Mouse (Mus musculus): Measurements from ENCODE around the gene Mapkapk3. TPM values are rescaled to one million over a fixed set of nuclear protein-coding genes. Genes with fewer than 3 reads are reported as not detected.

The Mapkapk3 gene
- total RNA-seq, 2 experiments from 2014 or later, result 53.7 to 54.3 TPM

DNA sequence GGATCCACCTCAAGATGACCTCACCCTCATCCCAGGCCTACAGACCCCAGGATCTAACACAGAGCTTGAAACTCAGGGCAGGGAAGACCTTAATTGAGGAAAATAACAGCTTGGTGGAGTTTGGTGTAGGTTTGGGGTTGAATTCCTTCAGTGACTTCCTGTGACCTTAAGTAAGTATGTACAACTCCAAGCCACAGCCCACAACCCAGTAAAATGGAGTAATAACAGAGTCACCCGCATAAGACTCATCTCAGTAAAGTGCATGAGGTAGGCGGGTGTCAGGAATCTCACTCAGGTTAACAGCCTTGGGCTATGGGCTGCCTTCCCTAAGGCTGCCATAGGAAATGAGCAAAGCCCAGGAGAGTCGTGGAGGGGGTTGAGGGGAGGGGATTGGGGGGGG, 24.9 kb downstream of the Mapkapk3 start:
- DNase-seq, result no peak

DNA sequence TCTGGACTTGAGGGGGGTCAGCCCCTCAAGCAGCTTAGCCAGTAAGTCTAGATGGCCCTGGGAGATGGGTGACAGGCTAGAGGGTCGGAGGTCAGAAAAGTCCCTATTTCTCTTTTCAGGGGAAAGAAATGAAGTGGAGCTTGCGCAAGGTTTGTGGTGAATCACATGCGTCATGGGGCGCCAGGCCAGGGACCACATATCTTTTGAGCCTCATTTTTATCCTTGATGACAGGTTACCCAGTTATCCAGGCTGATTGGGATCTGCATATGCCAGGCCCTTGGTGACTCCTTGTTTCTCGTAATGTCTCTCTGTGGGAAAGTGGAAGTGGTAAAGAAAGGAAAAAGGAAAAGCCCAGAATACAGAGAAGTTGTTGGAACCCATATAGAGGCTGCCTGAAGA, 25.8 kb downstream of the Mapkapk3 start:
- peak; percentile 77 to 88 for DNase-seq

DNA sequence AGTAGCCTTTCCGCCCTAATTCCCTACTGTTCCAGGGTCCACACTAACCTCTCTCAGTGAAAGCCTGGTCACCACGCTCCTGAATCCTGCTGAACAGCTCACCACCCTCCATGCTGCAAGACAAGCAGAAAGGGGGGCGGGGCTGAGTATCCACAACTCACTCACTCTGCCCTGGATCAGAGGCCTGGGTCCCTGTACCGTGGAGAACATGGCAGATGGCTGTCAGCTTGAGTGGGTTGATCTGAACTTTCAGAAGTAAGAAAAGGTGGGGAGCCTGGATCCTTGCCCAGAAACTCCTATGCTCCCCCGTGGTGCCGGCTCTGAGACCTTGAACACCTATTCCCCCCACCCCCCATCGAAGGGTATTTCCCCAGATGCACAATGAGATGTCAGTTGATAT, 27.3 kb downstream of the Mapkapk3 start:
- DNase-seq, result no peak

DNA sequence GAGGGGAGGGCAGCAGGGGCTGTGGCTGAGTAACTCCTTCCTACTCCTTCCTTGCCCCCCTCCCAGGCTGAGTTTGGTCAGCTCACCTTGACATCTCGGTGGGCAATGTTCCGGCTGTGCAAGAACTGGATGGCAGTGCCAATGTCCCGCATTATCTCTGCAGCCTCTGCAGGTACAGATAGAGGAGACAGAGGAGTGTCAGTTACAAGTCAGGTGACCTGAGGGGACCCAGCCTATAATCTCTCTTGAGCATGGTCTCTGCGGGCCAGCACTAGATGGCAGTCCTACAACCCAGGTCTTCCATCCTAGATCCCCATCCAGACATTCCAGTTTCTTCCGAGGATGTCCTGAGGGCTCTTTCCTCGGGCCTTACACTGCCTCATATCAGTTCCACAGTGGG, 27.9 kb downstream of the Mapkapk3 start:
- no peak for DNase-seq

DNA sequence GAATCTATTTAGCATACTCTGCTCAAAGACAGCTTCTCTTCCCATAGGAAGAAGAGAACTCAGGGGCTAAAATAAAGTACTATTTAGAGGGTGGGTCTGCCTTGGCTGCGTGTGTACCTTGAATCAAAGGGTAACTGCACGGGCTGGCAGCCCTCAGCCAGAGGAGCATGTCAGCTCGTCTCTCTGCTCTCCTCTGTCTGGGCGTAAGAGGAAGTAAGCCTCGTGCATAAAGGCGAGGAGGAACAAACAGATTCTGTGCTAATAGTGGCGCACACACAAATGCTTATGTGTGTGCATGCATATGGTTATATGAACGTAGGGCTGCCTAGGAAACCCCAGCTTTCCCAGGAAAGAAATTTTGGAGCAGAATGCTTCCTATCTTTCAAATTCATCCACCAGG, 28.8 kb downstream of the Mapkapk3 start:
- DNase-seq, result no peak

DNA sequence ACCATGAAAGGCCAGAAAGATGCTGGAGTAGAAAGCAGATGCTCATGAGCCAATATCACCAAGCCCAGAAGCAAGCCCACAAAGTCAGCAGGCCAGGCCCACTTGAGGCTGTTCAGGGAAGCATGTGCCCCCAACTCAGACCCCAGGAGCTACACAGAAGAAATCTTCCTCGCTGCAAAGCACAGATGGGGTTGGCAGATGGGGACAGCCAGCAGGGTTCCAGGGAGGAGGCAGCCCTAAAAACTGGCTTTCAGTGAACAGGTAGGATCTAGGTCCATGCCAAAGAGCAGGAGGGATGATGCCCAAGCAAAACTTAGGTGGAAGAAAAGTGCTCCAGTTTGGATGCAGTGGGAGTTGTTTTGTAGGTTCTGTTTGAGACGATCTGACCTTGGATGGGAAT, 29.2 kb downstream of the Mapkapk3 start:
- no peak for DNase-seq

DNA sequence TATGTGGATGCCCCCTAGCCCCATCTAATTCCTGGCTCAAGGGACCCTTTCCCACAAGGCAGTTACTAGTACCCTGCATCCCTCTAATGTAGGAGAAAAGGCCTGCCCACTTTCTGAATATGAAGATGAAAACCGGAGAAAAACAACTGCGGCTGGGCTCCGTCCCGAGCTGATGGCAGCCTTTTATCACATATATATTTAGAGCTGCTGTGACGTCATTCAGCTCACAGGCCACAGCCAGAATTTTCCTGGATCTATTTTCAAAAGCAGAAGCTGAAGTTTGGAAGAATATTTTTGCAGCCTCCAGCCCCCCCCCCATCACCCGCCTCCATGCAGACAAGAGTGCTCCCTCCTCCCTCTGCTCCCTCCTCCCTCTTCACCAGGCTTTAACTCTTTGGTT, 30.1 kb downstream of the Mapkapk3 start:
- no peak for DNase-seq

DNA sequence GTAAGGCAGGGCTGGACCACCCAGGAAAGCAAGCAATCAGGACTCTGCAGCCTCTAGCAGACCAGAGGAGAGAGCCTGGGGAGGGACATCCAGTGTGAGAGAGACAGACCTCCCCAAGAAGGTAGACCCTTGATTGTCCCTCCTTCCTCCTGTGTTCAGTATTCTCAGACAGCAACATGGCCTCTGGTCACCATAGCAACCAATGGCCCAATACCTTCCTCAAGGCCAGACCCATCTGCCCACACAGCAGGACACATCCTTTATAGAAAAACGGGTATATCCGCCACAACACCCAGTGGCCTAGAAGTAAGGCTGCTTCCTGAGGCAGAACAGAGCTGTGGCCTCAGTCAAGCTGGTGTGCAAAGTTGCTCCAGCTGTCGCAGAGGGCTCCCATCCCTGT, 34.1 kb downstream of the Mapkapk3 start:
- DNase-seq, result no peak

DNA sequence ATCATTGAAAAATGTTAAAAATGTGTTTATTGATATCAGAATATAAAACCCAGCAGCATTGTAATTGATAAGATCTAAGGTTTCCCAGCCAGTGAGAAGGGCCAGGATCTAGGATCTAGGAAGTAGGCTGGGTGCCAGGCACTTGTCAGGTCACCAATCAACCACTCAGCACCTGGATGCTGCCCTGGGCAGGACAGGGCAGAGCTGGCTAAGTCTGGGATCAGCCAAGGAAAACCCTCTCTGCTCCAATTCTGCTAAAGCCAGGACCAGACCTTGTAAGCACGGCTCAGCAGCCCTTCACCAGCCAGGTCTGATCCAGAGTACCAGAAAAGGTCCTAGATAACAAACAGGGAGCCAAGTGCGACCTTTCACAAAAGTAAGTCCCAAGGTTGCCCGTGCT, 34.8 kb downstream of the Mapkapk3 start:
- no peak for DNase-seq

DNA sequence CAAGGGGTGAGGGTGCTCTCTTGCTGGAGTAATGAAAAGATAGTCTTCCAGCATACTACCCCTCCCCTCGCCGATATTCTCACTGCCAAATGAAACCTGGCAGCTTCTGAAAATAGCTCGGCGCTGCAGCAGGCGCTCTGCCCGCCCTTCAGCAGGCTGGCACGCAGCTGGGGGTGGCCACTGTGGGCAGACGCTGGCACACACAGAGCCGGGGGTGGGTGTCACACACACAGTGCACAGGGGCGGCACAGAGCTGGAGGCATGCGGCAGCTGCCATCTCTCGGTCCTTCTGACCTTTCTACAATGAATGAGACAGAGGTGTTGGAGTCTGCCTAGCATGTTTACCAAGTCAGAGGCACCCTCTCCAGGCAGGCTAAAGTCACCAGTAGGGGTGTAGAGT, 35.2 kb downstream of the Mapkapk3 start:
- peak; percentile 36 to 56 for DNase-seq

DNA sequence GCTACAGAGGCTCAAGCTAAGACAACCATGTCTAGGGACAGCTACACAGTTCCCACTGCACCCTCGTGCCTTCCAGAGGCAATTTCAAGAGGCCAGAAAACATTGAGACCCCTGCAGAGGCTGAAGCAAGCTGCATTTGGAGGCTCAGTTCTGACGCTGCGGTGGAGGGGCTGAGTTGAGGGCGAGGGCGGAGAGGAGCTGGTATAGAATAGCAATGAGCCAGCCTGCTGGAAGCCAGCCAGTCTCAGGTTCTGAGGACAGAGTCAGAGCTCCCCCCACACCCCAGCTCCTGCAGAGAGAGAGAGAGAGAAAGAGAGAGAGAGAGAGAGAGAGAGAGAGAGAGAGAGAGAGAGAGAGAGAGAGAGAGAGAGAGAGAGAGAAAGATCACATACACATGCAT, 37.5 kb downstream of the Mapkapk3 start:
- DNase-seq, result no peak

DNA sequence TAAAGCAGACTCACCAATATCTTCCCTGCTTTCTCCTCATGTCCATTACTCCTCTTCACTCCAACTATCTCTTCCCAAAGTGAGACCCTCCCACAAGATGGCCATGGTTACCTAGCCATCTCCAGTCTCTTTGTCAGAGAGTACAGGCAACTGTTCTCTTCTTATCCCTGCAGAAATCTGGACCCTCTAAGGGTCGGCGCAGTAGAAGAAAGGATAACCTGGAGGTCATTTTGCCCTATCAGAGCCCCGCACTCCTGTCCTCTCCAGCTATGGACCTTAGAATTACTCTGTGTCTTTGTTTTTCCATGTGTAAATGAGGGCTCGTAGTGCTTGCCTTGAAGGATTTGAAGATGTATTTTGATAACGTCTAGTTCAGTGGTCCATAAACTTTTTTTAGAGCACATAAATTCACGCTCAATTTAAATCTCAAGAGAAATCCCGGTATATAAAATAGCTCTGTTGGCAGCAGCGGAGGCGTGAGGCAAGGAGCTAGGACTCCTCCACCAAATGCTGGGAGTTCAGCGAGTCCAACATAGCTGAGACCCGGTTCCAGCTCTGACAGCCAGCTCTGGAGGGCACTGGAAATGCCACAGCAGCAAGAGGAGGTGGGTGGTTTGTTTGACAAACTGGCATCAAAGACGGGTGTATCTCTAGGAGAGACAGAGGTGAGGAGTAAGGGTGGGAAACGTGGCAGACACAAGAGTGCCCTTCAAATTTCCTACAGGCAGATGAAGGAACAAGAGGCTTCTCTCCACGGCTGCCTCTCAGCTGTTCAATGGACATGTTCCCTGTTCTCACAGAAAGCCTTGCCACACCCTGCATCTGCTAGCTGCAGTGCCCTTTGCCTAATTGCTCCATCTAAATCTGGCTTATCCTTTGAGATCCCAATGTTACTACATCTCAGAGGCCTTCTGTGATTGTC, 39.0 kb downstream of the Mapkapk3 start:
- DNase-seq, result no peak

DNA sequence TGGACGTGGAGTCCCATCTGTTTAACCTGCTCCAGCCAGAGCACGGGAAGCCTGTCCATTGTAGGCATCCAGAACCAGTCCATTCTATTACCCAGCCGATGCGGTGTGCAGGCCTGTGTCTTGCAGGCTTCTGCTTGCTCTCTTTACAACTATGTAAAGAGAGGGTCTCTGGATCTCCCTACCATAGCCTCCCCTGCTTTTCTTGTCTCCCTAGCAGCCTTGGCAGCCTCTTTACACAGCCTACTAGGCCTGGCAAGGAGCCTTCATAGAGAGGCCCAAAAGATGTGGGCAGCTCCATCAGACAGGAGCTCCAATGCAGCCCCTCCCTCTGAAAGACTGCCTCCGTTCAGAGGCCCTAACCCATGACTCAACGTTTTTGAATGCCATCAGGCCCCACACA, 40.5 kb downstream of the Mapkapk3 start:
- no peak for DNase-seq

DNA sequence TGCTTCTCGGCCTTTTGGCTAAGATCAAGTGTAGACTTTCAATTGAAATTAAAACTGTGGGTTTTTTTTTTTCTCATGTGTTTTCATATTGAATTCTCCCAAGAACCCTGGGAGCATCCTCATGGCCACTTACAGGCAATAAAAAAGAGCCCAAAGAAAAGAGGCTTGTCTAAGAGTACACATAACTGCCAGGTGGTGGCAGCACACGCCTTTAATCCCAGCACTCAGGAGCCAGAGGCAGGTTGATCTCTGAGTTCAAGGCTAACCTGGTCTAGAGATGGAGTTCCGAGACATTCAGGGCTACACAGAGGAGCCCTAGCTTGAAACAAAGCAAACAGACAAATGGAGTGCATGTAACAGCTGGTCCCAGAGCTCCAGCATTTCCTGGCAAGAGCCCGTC, 43.5 kb downstream of the Mapkapk3 start:
- peak in 1 of 2 experiments; percentile 48 for DNase-seq

DNA sequence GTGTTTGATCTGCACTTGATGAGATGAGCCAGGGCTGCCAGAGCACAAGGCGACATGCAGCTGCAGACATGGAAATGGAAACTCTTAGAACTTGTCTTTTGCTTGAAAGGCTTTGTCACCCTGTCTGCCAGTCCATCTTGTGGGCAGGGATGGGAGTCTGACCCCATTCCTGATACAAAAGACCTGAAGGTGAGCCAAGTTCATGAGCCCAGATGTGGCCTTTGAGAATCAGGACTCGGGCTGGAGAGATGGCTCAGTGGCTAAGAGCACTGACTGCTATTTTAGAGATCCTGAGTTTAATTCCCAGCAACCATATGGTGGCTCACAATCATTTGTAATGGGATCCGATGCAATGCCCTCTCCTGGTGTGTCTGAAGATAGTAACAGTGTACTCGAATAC, 44.4 kb downstream of the Mapkapk3 start:
- DNase-seq, result no peak

DNA sequence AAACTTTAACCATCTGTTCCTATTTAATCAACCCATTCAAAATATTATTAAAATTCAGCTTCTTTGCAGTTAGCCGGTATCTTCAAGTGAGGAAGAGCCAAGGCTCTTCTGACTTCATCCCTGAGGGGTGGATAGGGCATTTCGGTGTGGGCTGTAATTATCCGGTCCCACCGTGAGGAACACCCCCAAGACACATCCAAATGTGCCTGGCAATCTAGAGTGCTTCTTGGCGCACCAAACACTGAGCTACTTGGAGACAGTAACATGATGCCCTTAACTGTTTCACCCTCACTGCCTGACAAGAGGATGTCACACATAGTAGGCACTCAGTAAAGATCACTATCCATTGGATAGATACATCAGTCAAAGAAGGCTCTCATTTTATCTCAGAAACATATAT, 53.5 kb downstream of the Mapkapk3 start:
- no peak for DNase-seq

DNA sequence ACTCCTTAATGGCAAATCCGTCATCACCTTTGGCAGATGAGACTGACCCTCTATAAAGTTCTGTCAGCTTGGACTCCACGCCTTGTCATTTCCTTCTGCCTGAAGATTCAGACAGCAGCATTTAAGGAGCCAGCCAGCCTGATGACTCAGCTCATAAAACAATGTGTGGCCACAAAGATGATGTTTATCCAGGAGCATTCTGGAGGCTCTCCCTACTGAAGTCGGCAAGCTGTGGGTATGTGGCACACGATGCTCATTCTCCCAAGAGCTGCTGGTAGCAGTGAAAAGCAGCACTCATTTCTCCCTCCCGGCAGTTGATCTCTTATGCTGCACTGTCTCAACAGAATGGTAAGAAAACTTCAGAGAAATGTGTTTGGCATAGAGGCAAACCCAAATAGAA, 54.4 kb downstream of the Mapkapk3 start:
- no peak for DNase-seq

DNA sequence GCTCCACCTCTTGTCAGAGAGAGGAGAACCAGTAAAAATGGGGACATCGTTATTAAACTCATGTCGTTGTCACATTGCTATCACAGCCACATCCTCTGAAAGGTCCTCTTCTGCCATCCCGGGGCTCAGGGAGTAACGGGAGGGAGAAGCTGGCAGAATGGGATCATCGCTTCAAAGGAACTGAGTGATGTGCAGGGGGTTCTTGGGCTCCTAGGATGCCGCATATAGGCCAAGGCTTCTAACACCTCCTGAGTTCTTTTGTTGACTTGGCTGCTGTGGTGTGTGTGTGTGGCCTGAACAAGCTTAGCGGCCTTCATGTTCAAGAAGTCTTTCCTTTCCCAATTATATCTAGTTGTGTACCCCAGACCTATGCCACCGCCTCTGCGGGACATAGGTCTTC, 57.5 kb downstream of the Mapkapk3 start:
- DNase-seq, result no peak

DNA sequence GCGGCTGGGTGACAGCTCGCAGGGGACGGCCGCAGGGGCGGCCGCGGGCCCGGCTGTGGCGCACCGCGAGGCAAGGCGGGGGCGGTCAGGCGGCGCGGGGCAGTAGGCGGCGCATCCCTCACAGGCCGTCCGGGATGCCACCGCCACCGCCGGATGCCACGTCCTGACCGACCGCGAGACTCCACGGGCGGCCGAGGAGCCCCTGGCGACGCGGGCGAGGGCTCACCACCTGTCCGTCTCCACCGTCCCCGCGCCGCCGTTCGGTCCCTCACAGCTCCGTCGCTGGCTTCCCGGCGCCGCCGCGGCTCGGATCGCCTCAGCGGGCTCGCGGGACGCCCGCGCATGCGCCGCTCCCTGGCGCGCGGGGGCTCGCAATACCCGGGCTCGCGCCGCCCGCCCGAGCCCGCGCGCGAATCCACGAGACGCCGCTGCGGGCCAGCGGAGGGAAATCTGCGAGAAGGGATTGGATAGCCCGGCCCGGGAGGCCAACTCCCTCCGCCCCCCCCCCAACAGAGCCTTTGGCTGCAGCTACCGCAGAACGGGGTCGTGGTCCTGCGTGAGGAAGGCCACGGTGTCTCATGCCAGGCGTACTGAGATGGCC, 58.0 kb downstream of the Mapkapk3 start, which contains the start of gene Dock3:
Gene Dock3 (minus strand): TSS at position 371 of the 601 bp plus-strand sequence.
- peak; percentile 74 to 82 for DNase-seq

DNA sequence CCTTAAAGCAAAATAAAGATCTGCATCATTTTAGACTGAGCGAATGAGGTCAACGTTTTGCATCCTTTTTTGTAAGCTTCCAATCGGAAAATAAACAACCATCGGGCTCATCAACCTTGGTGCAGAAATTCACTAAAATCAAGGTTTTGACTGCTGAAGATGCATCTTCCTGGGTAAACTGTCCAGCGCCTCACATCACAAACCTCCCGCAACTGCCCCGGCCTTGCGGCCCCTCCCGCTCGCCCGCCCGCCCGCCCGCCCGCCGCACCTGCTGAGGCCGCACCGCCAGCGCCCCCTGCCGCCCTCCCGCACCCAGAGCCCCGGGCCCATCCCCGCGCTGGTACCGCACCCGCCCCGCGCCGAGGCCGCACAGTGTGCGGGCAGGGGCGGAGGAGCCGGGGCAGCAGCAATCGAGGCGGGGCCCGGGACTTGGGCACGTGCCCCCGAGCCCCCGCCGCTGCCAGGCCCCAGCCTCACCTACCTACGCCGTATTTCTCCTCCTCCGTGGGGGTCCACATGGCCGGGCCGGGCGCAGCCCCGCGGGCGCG, 58.6 kb downstream of the Mapkapk3 start:
- DNase-seq, result peak; percentile 39 to 57

DNA sequence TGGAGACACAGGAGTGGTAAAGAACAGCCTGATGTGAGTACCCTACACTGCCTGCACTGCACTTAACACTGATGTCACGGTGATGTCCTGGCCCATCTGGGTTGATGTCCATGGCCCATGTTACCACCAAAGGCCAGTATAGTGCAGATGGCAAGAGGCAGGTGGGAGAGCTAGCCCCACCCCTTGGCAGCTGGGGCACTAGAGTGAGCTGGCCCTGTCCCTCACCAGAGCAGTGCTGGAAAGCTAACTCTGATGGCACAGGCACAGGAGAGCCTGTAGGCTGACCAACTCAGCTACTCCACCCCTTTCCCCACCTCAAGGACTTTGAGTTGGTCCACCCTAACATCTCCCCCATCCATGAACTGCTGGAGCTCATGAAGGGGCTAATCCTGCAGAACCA, 65.1 kb downstream of the Mapkapk3 start:
- no peak for DNase-seq
